8 mouse cellular contexts compared by ENCODE assay signal in genomic region chr17:15374321-15375141, GRCm38 (mm10). TPM values are rescaled to one million over a fixed set of nuclear protein-coding genes. Genes with fewer than 3 reads are reported as not detected.
DNase-seq lines count a peak whose midpoint lies in the region; ATAC-seq and TF ChIP-seq lines count a peak whose summit lies in the region.

No protein-coding gene starts in this region.

- no peak for ATAC-seq in lung, postnatal 0 days
- ATAC-seq in intestine, embryonic 14.5 days (replicated peaks; ENCODE audit: low FRiP score, low TSS enrichment, low read depth), result no peak
- ATAC-seq in midbrain, embryonic 15.5 days (replicated peaks), result 0 out of 2 replicates have a peak, but pooled peaks have one; percentile 4

- H3K4me3 ChIP-seq in lung, postnatal 0 days (ENCODE audit: low read depth, low read length), result peak overlapping the region; percentile 69
- H3K4me3 ChIP-seq in forebrain, embryonic 10.5 days, result peak overlapping the region; percentile 88
- H3K4me3 ChIP-seq in intestine, embryonic 14.5 days (ENCODE audit: low read depth, low read length), result peak overlapping the region; percentile 54
- H3K4me3 ChIP-seq in midbrain, embryonic 15.5 days, result peak overlapping the region; percentile 75

- no peaks in the 10 kb centered on the region for H3K9me3 ChIP-seq in lung, postnatal 0 days (ENCODE audit: low read length)
- no peaks in the 10 kb centered on the region for H3K9me3 ChIP-seq in forebrain, embryonic 10.5 days
- no peaks in the 10 kb centered on the region for H3K9me3 ChIP-seq in intestine, embryonic 14.5 days (ENCODE audit: control insufficient read depth, low read length)
- no peaks in the 10 kb centered on the region for H3K9me3 ChIP-seq in midbrain, embryonic 15.5 days

- no peak for DNase-seq in lung, postnatal 0 days (ENCODE audit: low spot score)
- DNase-seq in lung, postnatal 36 days, result no peak
- DNase-seq in forebrain, embryonic 10.5 days (ENCODE audit: extremely low spot score, low spot score), result no peak
- DNase-seq in intestine, embryonic 14.5 days (ENCODE audit: low spot score), result no peak
- no peak for DNase-seq in MN1 (ENCODE audit: low spot score)
- DNase-seq in adrenal gland, postnatal 10 days, result no peak
- no peak for DNase-seq in cerebellum, adult 9-11 months

- WGBS in lung, postnatal 0 days, result 3% methylated on average over 45 of the region's 50 CpGs
- 1% methylated on average over 50 of the region's 50 CpGs for WGBS in forebrain, embryonic 10.5 days
- WGBS in intestine, embryonic 14.5 days, result 2% methylated on average over 45 of the region's 50 CpGs
- WGBS in midbrain, embryonic 15.5 days, result 1% methylated on average over 48 of the region's 50 CpGs

- no peak for TF ChIP-seq CTCF in lung, postnatal 0 days (IDR thresholded peaks at IDR 0.05)

- peaks cover 32% of the 10 kb centered on the region for H3K27me3 ChIP-seq in lung, postnatal 0 days (replicated peaks; ENCODE audit: insufficient read depth, low read length)
- peaks cover 79% of the 10 kb centered on the region for H3K27me3 ChIP-seq in forebrain, embryonic 10.5 days (ENCODE audit: poor library complexity, severe bottlenecking)
- H3K27me3 ChIP-seq in intestine, embryonic 14.5 days (replicated peaks; ENCODE audit: control insufficient read depth, insufficient read depth, low read length), result peaks cover 47% of the 10 kb centered on the region
- no peaks in the 10 kb centered on the region for H3K27me3 ChIP-seq in midbrain, embryonic 15.5 days (replicated peaks)

- H3K36me3 ChIP-seq in lung, postnatal 0 days (ENCODE audit: insufficient read depth, low read length), result no peaks in the 10 kb centered on the region
- peaks cover 41% of the 10 kb centered on the region for H3K36me3 ChIP-seq in forebrain, embryonic 10.5 days (replicated peaks)
- H3K36me3 ChIP-seq in intestine, embryonic 14.5 days (ENCODE audit: control insufficient read depth, insufficient read depth, low read length), result 0 out of 2 replicates have a peak, but pooled peaks cover 8% of the 10 kb centered on the region
- H3K36me3 ChIP-seq in midbrain, embryonic 15.5 days (replicated peaks), result peaks cover 13% of the 10 kb centered on the region

- peaks cover 6% of the 10 kb centered on the region; the same call in 1 of the 2 replicates for H3K4me1 ChIP-seq in lung, postnatal 0 days (ENCODE audit: insufficient read depth, low read depth, low read length)
- H3K4me1 ChIP-seq in forebrain, embryonic 10.5 days, result peaks cover 97% of the 10 kb centered on the region
- peaks cover 29% of the 10 kb centered on the region for H3K4me1 ChIP-seq in intestine, embryonic 14.5 days (replicated peaks; ENCODE audit: control insufficient read depth, insufficient read depth, low read length)
- peaks cover 62% of the 10 kb centered on the region for H3K4me1 ChIP-seq in midbrain, embryonic 15.5 days

- H3K27ac ChIP-seq in lung, postnatal 0 days (ENCODE audit: low read length), result peak overlapping the region; percentile 66
- H3K27ac ChIP-seq in forebrain, embryonic 10.5 days, result peak overlapping the region; percentile 95
- H3K27ac ChIP-seq in intestine, embryonic 14.5 days (ENCODE audit: low read depth), result no peak overlapping the region; the same call in 1 of the 2 replicates
- peak overlapping the region; percentile 98 for H3K27ac ChIP-seq in midbrain, embryonic 15.5 days

- no peak for TF ChIP-seq EP300 in lung, postnatal 0 days (IDR thresholded peaks at IDR 0.05)

- peak overlapping the region; percentile 51 for H3K9ac ChIP-seq in lung, postnatal 0 days (replicated peaks; ENCODE audit: low read depth)
- H3K9ac ChIP-seq in intestine, embryonic 14.5 days (ENCODE audit: low read length), result peak overlapping the region; percentile 62
- peak overlapping the region; percentile 84 for H3K9ac ChIP-seq in midbrain, embryonic 15.5 days

- H3K4me2 ChIP-seq in lung, postnatal 0 days (replicated peaks; ENCODE audit: low read depth, low read length), result peak overlapping the region; percentile 99
- peak overlapping the region; percentile 99 for H3K4me2 ChIP-seq in intestine, embryonic 14.5 days (ENCODE audit: low read length)
- peak overlapping the region; percentile 95 for H3K4me2 ChIP-seq in midbrain, embryonic 15.5 days

RNA-seq across cellular contexts. Expression of gene Dll1, which starts 2.1 kb away (rescaled TPM):
- polyA plus RNA-seq in lung, postnatal 0 days (2015; fragmentation: Nextera tagmentation; extraction: Ambion mirVana), result 8.2 and 9.4 TPM in 2 replicates
- 53.3 and 56.3 TPM in 2 replicates for polyA plus RNA-seq in forebrain, embryonic 10.5 days (2016; fragmentation: Nextera tagmentation; extraction: Ambion mirVana)
- 20.0 and 24.1 TPM in 2 replicates for polyA plus RNA-seq in intestine, embryonic 14.5 days (2014; fragmentation: Nextera tagmentation; extraction: Ambion mirVana)
- 20.5 and 24.0 TPM in 2 replicates for polyA plus RNA-seq in midbrain, embryonic 15.5 days (2015; fragmentation: Nextera tagmentation; extraction: Ambion mirVana)
- 10 to 100 TPM in 1 of 2 experiments, 1 to 10 TPM in 1; 7.1 to 10.5 TPM for total RNA-seq in adrenal gland, postnatal 10 days (2021)

RNA-seq across cellular contexts. Expression of gene Fam120b, which starts 21.5 kb away (rescaled TPM):
- polyA plus RNA-seq in lung, postnatal 0 days (2015; fragmentation: Nextera tagmentation; extraction: Ambion mirVana), result 11.2 and 15.2 TPM in 2 replicates
- 26.4 and 28.5 TPM in 2 replicates for polyA plus RNA-seq in forebrain, embryonic 10.5 days (2016; fragmentation: Nextera tagmentation; extraction: Ambion mirVana)
- 29.6 and 31.1 TPM in 2 replicates for polyA plus RNA-seq in intestine, embryonic 14.5 days (2014; fragmentation: Nextera tagmentation; extraction: Ambion mirVana)
- polyA plus RNA-seq in midbrain, embryonic 15.5 days (2015; fragmentation: Nextera tagmentation; extraction: Ambion mirVana), result 47.2 and 50.8 TPM in 2 replicates
- total RNA-seq in adrenal gland, postnatal 10 days (2021), result 10 to 100 TPM; 16.1 to 19.0 TPM
